Mouse (Mus musculus): ENCODE measurements at regions not wholly inside any gene's neighbourhood (a gene's known extent, or its start where the extent isn't known, plus 50 kb on each side); places are given as distances from the start of the nearest gene placed in this dataset.
"Not testable (repeated sequence)": the region's sequence is repeated elsewhere in the genome, so short reads cannot be mapped to it uniquely, and the experiment has no call there.

DNA sequence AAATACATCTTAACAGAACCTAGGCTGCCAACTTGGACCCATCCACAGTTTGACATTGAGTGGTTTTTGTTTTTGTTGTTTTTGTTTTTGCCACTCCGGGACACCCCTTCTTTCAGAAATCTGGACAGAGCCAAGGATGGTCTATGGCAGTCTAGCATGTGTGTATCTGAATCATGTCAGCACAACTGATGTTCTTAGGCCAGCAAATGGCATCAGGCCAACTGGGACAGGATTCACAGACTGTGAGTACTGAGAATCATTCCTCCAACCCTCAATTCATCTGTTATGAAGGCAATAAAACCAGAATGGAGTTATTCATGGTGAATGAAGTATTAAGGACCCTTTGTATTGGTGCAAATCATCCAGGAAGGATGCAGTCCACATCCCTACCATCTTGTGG, 1372.5 kb upstream of the Rag2 start:
- peak; percentile 81 to 84 for DNase-seq

DNA sequence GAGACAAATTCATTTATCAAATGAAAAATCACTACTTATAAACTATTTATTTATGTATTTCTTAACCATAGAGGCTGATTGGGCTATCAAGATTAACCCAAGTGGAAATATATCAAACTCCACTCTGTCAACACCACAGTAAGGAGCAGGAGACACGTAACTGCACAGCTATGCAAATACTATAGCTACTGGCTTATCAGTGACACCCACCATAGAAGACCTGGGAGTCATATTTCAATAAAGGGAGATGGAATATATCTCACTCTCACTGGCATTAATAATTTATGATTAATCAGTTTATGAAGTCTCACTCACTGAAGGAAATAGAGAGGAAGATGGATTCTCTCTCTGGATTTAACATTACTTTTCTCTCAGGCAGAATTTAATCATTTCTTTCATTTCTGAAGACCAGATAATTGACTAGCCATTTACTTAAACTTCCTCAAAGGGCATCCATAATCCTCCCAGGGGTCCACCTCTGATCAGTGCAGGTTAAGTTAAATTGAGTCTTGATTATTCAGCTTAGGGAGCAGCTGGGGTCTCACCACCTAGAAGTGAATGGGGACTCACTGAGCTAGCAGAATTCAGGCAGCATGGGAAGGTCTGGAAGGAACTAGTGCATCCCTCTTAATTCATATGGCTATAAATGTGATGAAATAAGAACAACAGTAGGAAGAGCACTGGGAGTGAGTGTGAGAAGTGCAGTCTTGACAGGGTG, 1365.2 kb upstream of the Rag2 start:
- no peak for DNase-seq

DNA sequence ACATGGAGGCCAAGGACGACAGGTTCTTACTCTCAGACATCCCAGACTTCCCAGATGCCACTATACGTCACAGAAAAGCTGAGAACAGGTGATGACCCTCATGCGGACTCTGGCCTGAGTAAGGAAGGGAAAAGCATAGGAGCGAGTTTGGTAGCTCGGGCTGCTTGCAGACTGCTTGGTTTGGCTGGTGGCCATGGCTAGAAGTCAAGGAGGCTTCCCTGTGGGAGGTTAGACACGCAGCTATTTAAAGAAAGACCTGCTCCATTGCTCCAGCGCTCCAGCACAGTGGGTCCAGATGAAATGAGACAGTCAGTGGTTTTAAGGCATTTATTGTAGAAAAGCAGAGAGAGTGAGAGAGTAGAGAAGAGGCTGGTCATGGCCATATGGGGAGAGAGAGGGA, 1318.0 kb upstream of the Rag2 start:
- DNase-seq, result peak; percentile 42 to 67

DNA sequence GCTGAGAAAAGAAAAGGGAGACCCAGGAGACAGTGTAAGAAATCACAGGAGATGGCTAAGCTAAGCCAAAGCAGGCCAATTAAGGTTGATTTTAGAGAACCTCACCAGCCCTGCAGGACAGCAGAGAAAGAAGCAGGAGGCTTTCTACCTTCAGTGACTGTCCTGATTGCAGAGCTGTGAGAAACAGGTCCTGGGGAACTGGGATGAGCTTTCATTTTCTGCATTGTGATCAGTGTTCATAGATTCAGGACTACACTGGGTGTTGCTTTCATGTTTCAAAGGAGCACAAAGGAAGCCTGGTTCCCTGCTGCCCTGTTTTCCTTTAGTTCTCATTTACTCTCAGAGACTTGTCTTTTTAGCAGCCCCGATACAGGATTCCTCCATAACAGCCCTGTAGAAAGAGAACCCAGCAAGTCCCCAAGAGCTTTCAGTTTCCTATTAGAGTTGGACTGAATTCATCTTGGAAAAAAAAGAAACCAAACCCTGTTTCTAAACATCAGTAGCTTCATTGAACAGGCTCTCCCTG, 1311.7 kb upstream of the Rag2 start:
- DNase-seq, result no peak

DNA sequence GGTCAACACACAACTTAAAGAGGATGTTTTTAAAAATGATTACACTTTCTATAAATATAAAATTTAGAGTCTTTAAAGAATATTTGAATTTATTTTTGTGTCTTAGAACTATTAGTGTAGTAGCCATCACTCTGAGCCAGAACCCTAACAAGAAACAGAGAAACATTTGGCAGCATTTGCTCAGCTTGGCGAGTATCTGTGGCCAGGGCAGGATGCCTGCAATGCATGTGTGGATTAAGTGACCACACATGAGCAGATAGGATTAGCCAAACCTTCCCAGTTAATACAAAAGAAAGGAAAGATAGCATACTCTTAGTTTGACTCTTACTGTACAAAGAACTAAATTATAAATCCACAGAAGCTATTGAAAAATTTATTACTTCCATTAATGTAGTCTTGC, 1304.1 kb upstream of the Rag2 start:
- DNase-seq, result peak; percentile 88 to 92

DNA sequence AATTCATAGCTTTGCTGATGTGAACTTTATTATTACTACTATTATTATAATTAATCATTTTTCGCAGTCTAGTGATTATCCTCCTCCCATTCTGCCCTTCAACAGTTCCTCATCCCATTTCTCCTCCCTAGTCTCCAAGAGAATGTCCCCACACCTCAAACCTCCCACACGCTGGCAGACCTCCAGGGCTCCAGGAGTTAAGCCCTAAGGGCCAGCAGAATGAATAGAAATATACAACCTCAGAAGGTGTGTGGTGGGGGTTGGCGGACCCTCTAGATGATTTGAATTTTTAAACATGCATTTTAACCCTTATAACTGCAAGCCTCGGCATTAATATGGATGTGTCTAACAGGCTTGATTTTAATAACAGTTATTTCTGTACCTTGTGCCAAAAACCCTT, 1283.8 kb upstream of the Rag2 start:
- DNase-seq, result peak; percentile 67 to 71

DNA sequence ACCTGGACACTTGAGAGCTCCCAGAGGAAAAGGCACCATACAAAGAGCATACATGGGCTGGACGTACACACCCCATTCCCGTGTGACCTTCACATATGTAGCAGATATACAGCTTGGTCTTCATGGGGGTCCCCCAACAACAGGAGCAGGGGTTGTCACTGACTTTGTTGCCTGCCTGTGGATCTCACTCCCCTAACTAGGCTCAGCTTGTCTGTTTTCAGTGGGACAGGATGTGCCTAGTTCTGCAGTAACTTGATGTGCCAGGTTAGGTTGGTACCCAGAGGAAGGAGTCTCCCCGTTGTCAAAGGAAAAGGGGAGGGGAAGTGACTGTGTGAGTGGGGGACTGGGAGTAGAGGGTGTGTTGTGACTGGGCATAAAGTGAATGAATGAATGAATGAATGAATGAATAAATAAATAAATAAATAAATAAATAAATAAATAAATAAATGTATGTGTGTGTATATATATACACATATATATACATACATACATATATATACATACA, 1279.5 kb upstream of the Rag2 start:
- no peak for DNase-seq

DNA sequence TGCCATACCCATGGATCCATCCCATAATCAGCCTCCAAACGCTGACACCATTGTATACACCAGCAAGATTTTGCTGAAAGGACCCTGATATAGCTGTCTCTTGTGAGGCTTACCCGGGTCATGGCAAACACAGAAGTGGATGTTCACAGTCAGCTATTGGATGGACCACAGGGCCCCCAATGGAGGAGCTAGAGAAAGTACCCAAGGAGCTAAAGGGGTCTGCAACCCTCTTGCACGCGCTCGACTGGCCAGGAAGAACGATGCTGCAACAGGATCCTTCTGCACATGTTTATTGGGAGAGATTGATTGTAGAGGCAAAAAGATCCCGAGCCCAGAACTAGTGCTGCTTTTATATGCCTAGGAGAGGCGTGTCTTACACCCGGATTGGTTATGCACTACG, 1258.9 kb upstream of the Rag2 start:
- DNase-seq, result not testable (repeated sequence)

DNA sequence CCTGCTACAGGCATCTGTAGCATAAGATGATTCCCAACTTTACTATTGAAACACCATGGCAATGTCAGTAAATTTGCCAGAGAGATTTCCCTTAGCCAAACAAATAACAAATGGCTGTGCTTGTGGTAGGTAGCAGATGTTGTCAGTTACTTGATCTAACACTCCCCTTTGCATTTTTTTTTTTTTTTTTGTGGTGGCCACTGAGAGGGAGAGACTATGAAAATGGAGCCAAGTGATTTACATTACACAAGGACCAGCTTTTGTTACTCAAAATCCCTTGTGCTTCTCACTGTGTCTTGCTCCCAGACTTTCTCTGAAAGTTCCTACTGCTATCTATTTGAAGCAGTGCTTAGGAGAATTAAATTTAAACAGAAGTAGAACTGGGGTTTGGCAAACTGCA, 1224.7 kb upstream of the Rag2 start:
- no peak for DNase-seq

DNA sequence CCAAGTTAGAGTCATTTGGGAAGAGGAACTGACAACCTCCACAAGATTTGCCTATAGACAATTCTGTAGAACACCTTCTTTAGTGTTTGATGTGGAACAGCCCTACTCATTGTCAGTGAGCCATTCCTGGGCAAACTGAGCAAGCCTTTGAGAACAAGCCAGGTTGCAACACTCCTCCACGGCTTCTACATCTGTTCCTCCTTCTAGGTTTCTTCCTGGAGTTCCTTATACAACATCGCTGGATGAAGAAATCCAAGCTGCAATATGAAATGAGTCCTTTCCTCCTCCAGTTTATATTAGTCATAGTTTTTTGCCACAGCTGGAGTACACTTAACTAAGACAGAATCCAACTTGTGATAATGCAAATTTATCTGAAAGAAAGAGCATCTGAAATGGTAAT, 1197.9 kb upstream of the Rag2 start:
- DNase-seq, result no peak

DNA sequence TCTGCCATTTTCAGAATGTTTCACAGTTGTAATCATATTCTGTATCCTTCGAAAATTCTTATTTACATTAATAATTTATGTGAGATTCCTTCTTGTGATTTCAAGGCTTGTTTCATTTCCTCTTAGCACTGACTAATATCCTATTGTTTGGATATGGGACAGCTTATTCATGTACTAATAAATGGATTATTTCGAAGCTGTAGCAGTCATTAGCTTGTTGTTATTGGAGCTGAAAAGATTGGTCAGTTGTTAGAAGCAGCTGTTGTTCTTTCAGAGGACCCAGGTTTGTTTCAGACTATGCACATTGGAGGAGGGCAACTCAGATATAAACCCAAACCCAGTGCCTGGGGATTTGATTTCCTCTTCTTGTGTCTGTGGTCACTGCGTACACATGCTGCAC, 1189.5 kb upstream of the Rag2 start:
- DNase-seq, result no peak

DNA sequence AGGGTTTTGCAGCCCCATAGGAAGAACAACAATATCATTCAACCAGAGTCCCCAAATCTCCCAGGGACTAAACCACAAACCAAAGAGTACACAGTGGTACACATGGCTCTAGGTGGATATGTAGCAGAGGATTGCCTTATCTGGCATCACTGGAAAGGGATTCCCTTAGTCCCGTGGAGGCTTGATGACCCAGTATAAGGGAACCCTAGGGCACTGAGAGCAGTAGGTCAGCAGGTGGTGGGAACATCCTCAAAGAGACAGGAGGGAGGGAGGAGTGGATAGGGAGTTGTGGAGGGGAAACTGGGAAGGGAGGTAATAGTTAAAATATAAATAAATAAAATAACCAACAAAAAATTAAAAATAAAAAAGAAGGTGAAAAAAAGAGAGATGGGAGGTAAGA, 1178.7 kb upstream of the Rag2 start:
- no peak for DNase-seq

DNA sequence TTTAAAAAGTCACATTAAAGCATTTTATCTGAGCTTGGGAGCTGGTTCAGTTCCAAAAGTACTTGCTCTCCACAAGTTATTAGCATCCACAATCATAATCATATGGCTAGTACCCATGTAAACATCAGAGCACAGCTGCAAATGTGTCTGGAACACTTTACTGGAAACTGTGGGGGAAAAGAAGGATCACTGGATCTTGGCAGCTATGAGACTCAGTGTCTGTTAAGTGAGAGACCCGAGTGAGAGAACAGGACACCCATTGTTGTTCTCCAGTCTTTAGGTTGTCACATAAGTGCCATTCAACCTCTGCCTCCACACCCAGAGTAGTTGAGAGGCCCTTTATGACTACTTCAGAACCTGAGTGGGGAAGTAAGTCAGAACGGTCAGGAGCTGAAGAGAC, 1178.2 kb upstream of the Rag2 start:
- no peak for DNase-seq

DNA sequence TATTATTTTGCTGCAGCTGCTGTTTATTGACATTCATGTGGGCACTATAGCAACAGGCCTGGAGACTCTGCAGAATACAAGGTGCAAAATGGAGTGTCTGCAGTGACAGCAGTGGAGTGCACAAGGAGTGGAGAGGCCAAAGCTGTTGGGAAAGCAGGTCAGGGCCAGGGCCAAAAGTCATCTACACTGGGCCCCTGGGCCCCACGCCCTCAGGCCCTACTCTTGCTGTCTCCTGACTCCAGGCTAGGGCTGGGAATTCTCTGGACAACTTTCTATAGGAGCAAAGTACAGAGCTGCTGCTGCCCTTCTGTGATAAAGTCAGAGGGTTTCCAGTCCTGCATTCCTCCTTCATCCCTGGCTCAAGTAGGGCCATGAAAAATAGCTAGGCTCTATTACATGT, 1164.9 kb upstream of the Rag2 start:
- DNase-seq, result not testable (repeated sequence)

DNA sequence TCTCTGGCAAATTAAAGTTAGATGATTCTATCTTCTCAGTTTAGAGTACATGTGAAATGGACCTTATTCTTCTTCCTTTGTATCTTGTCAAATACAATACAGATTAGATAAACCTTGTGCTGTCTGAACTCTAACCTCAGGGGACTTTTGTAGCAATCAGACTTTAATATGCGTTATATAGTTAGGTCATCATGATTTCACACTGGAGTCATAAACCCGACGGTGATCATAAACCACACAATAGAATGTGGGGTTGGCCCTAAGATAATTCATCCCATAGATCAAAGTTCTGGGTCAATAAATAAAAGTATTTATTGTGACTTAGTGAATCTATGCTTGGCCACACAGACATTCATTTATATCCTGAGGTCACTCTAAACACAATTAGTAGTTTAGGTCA, 1138.3 kb upstream of the Rag2 start:
- not testable (repeated sequence) for DNase-seq

DNA sequence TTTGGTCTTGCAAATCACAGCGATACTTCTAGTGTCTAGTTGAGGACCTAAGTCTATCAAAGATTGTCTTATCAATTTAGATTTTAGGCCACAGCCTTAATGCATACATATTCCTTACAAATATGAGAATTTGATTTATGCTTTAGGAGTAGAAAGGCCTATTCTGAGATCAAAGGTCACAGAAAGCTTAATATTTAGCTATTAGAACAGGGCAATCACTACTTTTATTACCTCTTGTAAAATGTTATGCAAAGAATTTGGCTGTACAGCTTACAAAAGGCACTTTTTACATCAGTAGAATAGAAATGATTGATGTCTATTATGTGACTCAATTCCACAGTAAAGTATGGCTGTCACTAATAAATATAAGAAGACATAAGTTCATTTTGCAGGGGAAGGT, 1119.4 kb upstream of the Rag2 start:
- DNase-seq, result not testable (repeated sequence)
